Mouse (Mus musculus) skeletal muscle tissue, adult 2 months (tissue): ENCODE measurements around the gene Rnf31.

ENCODE experiments used
- DNase-seq: peaks from one replicate; pipeline ENCODE4 v3.0.0-alpha.2; 2012; ENCODE audit warnings: low read depth, low spot score

The Rnf31 gene

DNA sequence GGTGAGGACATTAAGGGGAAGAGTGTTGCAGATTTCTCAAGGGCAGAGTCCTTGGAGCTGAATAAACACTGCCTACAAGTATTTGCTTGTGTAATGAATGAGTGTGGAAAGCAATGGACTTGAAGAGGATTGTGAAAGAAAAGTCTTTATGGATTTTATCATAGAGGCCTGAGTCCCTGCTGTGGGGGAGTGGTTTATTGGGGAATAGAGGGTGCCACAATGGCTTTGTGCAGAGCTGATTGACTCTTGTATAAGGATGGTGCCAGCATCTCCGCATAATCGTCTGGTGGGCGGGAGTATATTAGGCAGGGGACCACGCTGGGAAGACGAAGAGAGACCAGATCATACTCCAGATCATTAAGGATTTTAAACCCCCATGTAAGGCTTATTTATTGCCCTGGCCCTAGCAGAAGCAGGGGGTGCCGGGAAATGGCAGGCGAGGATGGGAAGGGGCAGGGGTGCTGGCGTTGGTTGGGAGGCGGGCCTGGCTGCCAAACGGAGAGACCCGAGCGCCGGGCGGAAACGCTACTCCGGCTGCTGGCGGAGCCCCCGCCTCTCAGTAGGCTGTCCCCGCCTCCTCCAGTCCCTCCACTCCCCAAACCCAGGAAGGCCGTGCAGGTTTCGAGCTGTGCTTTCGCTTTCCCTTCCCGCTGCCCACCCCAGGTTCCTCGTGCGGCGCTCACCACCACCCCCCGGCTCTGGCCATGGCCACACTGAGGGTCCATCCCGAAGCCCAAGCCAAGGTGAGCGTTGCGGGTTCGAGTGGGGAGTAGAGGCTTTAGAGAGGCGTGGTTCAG, 13.4 kb upstream of the Rnf31 start, which contains the start of gene Psme1:
TSS of gene Psme1 (plus strand) at position 253 of the 797 bp plus-strand sequence.
- peak; percentile 63 for DNase-seq

- DNase-seq = peak; percentile 85
Measured at GRCm38 (mm10) chr14:55578668-55579269, 12.7 kb upstream of the Rnf31 start.

DNA sequence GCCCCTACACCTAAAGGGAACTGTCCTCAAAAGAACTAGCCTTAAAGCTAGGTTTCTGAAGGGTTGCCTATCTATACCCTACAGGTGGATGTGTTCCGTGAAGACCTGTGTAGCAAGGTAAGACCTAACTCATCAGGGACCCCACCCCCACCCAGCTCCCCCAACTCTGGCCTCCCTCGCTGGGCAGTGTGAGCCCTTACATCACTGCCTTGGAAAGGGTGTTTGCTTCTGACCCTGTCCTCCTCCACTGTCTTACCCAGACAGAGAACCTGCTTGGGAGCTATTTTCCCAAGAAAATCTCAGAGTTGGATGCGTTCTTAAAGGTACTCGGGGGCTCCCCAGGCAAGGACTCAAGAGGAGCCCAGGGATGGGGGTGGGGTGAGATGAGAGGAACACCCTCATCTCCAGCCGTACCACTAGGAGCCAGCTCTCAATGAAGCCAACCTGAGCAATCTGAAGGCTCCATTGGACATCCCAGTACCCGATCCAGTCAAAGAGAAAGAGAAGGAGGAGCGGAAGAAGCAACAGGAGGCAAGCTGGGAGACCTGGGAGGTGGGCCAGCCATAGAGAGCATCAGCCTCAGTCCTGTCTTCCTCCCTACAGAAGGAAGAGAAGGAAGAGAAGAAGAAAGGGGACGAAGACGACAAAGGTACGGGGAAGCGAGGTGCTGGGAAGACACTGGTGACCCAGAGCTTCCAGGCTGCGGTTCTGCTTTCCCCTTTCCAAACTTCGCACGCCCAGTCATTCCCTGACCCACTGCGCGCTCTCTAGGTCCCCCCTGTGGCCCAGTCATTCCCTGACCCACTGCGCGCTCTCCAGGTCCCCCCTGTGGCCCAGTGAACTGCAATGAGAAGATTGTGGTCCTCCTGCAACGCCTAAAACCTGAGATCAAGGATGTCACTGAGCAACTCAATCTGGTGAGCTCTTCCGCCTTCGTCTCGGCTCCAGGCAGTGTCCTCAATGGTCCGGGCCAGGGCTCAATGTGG, 11.7 kb upstream of the Rnf31 start:
- no peak for DNase-seq

GRCm38 (mm10) chr14:55580731-55581130, 10.8 kb upstream of the Rnf31 start:
- DNase-seq = no peak

DNA sequence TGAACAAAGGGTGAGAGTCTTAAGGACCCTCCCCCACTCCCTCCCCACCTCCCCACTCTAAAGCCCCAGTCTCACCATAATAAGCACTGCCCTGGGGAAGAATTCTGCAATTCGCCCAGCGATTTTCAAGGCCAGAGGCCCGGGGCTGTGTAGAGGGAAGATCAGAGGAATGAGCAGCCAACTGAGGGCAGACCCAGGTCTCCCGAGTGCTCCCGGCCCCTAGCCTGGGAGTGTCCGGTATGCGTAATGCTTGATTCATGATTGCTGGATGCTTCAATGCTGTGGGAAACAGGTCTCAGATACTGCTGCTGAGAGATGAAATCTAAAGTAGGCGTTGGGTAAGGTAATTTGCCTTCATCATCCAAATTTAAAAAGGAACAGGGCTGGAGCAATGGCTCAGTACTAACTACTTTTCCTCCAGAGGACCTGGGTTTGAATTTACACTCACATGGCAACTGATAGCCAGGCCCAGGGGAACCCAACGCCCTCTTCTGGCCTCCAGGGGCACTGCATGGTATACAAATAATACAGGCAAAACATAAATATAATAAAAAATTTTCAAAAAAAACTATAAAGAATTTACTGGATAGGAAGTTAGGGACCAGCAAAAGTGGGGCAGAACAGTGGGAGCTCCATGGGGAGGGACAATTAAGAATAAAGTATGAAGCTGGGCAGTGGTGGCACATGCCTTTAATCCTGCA, 9.4 kb upstream of the Rnf31 start:
- DNase-seq = no peak

DNA sequence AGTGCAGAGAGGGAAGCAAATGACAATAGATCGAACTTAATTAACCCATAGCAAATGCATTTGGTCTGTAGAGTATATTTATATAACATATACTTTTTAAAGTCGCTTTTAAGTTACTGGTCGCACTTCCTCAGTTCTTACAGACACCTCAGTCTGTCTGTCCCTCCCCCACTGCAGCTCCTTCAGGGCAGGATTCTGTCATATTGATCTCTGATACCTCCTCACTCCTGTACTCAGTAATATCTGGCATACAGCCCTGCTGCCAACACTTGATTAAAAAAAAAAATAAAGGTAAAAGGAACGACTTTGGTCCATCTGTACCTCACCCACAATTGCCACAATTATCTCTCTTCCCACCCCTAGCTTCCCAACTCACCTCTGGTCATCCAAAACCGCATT, 7.2 kb upstream of the Rnf31 start:
- DNase-seq = no peak

- peak; percentile 75 for DNase-seq
Measured at GRCm38 (mm10) chr14:55584702-55585565, 6.6 kb upstream of the Rnf31 start, which contains the start of gene Emc9. TSS of gene Emc9 (minus strand) at chr14:55585302.

DNA sequence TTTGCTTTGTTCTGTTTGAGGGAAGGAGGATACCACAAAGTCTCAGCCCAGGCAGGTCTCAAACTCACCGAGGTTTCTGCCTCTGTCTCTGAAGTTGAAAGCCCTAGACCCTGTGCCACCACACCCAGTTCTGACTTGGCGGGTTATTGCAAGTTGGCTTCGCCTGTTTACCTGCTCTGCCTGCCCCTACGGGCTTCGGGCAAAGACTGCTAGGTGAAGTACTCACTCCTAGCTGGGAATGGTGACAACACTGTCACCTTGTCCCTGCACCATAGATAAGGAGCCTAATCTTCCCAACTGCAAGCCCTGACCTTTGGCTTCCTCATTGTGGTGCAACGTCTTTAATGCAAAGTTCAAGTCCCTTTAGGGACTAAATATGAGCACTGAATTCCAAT, 5.9 kb upstream of the Rnf31 start:
- DNase-seq = no peak

DNA sequence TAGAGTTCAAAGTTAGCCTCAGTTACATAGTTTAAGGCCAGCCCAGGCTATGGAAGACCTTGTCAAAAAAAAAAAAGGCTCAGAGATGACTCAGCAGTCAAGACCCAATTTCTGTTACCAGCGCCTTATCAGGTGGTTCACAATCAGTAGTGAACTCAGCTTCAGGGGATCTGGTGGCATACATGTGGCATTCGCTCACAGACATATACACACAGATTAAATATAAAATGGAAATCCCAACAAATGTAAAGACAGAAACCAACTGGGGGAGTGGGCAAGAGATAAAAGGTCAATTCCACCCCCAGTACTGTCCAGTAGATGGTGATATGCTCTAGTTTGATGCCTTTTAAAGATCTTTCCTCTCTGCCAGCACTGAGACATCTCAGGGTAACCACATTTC, 5.4 kb upstream of the Rnf31 start:
- no peak for DNase-seq

DNA sequence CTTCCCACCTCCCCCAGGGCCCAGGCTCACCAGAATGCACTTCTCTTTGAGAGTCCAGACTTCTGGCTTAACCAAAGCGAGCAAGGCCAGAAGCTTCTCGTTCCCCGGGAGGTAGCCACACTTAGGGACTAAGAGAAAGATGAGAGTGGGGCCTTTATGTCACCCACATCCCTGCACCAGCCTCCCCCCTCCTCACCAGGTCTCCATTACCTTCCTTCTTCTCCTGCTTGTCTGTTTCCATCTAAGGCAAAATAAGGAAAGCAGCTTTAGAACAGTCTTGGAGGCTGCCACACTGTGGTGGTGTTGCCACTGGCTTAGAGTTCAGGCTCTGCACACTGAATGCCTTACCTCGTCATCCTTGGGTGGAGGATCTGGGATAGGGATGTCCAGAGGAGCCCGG, 2.2 kb upstream of the Rnf31 start:
- no peak for DNase-seq

GRCm38 (mm10) chr14:55589771-55590448, 1.6 kb upstream of the Rnf31 start:
- DNase-seq = no peak

- peak; percentile 97 for DNase-seq
Measured at GRCm38 (mm10) chr14:55590748-55591330, 669 bp upstream of the Rnf31 start, which contains the start of gene Psme2. TSS of gene Psme2 (minus strand) at chr14:55591113.

GRCm38 (mm10) chr14:55592226-55592625, 718 bp downstream of the Rnf31 start:
- DNase-seq = no peak

GRCm38 (mm10) chr14:55596036-55596690, 4.7 kb downstream of the Rnf31 start:
- no peak for DNase-seq

DNA sequence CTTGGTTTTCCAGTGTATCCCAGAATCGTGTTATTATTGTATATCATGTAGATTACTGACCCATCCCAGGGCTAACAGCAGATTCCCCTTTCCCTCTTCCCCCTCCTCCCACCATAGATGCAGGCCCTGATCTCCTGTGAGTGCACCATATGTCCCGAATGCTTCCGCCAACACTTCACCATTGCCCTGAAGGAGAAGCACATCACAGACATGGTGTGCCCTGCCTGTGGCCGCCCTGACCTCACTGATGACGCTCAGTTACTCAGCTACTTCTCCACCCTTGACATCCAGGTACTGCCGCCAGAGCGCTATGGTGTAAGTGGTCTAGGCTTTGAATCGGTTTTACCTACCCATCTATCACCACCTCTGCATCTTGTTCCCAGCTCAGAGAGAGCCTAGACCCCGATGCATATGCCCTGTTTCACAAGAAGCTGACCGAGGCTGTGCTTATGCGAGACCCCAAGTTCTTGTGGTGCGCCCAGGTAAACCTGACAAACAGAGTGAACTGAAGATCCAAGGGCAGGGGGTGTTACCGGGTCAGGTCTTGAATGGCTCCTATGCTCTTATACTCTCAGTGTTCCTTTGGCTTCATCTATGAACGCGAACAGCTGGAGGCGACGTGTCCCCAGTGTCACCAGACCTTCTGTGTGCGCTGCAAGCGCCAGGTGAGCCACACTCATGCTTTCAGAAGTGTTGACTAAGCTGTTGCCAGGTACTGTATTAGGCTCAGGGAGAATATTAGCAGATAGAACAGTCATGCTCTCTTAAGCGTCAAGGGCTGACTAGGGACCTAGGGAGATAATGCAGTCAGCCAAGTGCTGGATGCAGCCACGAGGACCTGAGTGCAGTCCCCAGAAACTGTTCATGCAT, 7.2 kb downstream of the Rnf31 start:
- DNase-seq = no peak

- DNase-seq = no peak
Measured at GRCm38 (mm10) chr14:55603271-55603632, 11.7 kb downstream of the Rnf31 start, which contains the start of gene Irf9. TSS of gene Irf9 (plus strand) at chr14:55603571.

- peak; percentile 92 for DNase-seq
Measured at GRCm38 (mm10) chr14:55603633-55604576, 12.4 kb downstream of the Rnf31 start.
